Mouse (Mus musculus) C2C12 (cell line): ENCODE results near the gene Map3k7cl.

Experiments
- CEBPB ChIP-seq: IDR thresholded peaks from one replicate; pipeline ENCODE4 v1.6.1; 2011; ENCODE audit warnings: low read depth, mild to moderate bottlenecking, control low read depth, moderate library complexity
- CTCF ChIP-seq: IDR thresholded peaks from one replicate; pipeline ENCODE4 v1.5.1; 2011; ENCODE audit not compliant: control insufficient read depth, insufficient read depth, insufficient read length
- MAX ChIP-seq: IDR thresholded peaks from one replicate; pipeline ENCODE4 v1.6.1; 2011; ENCODE audit warnings: mild to moderate bottlenecking, control low read depth
- MYOD1 ChIP-seq: IDR thresholded peaks from one replicate; pipeline ENCODE4 v1.6.1; 2011; ENCODE audit warnings: low read depth; ENCODE audit not compliant: control insufficient read depth, insufficient read length
- USF1 ChIP-seq: IDR thresholded peaks from one replicate; pipeline ENCODE4 v1.6.1; 2011; ENCODE audit warnings: low read depth, mild to moderate bottlenecking, control low read depth, moderate library complexity

DNA sequence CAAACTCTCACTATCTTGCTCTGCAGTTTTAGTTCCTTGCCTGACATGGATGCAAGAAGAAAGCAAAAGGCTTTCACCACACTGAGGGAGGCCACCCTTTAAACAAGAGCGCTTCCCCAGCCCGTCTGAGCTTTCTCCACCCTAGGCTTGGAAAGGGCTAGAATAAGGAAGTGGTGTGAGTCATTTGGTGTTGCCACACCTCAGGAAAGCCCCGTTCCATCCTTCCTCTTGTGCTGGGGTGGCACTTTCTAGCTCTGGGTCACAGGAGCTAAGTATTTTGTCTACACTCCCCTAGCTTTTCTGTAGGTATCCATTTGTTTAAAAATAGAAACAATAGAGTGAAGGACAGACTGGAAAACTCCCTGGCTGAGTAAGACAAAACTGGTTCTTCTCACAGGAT is 72.2 kb downstream of the Map3k7cl start:
- TF ChIP-seq CTCF: no peak
- no peak for TF ChIP-seq MAX
- no peak for TF ChIP-seq MYOD1
- peak; percentile 69 for TF ChIP-seq CEBPB
- no peak for TF ChIP-seq USF1
